Mouse (Mus musculus) bone marrow, adult 2 months (tissue): ENCODE data around the gene Art2b. TPM values are rescaled to one million over a fixed set of nuclear protein-coding genes. Genes with fewer than 3 reads are reported as not detected.

Experiments used
- H3K27ac ChIP-seq: fragments of 200-500 bp; 2 replicates; pipeline ENCODE4 v1.5.1; 2012; ENCODE audit warnings: low read depth, mild to moderate bottlenecking, control low read depth, inconsistent platforms, low read length; ENCODE audit not compliant: control insufficient read depth, poor library complexity, insufficient read depth
- H3K4me1 ChIP-seq: fragments of 200-500 bp; 2 replicates; pipeline ENCODE4 v1.6.1; 2011; ENCODE audit warnings: low read length; ENCODE audit not compliant: control insufficient read depth, insufficient read depth
- H3K4me3 ChIP-seq: fragments of 200-500 bp; replicated peaks from 2 replicates; pipeline ENCODE3; 2011; ENCODE audit warnings: mild to moderate bottlenecking, low read depth, low read length, control low read depth; ENCODE audit not compliant: control insufficient read depth
- CTCF ChIP-seq: fragments of 200-500 bp; IDR thresholded peaks from 2 replicates; pipeline ENCODE4 v1.5.1; 2011; ENCODE audit warnings: low read length, control low read depth; ENCODE audit not compliant: control insufficient read depth, insufficient read depth
- POLR2A ChIP-seq: fragments of 200-500 bp; IDR thresholded peaks from 2 replicates; pipeline ENCODE4 v1.6.1; 2011; ENCODE audit warnings: low read depth, mild to moderate bottlenecking, control low read depth, low read length, borderline replicate concordance; ENCODE audit not compliant: control insufficient read depth
- WGBS: fragments of 180-500 bp; shearing (Covaris S2); methylation state at CpG from one replicate; pipeline ENCODE4 v1.1.7; 2018; 5-methylcytosine and 5-hydroxymethylcytosine counted together
- polyA plus RNA-seq: library from polyadenylated mRNA; stranded (reverse); fragments of >200 nt; gene quantifications from 2 replicates; pipeline ENCODE4 v1.2.4, GENCODE M21; 2011; ENCODE audit warnings: low replicate concordance; ENCODE audit not compliant: missing spikeins, insufficient read depth, insufficient read length

Gene Art2b
- polyA plus RNA-seq, 1 experiment = not detected

- no peak overlapping the region for H3K27ac ChIP-seq
- TF ChIP-seq POLR2A (no peak), CTCF (no peak)
- no peaks in the 10 kb centered on the region; the same call in 1 of the 2 replicates for H3K4me1 ChIP-seq
- no peak overlapping the region for H3K4me3 ChIP-seq
- WGBS = 75% methylated on average over 5 of the region's 5 CpGs
These were observed 49.9 kb downstream of the Art2b start for GRCm38 (mm10) chr7:101535517-101535916.

DNA sequence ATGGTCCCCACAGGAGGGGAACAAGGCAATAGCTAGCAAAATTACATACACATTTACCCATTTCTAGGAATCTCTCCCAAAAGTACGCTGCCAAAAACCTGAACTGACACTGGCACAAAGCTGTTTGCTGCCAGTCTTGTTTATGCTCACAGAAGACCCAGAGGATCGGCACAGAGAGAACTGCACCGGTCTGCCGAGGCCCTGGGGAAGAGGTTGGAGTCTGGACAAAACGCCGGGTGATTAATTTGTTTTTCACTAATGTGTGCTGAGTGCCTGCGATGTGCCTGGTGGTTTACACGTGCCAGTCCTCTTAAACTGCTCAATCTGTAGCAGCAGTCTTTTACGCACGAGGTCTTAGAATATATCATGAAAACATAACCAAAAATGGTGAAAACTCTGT lies 50.3 kb downstream of the Art2b start:
- no peak overlapping the region for H3K27ac ChIP-seq
- WGBS = 83% methylated on average over 10 of the region's 10 CpGs
- no peaks in the 10 kb centered on the region; the same call in 1 of the 2 replicates for H3K4me1 ChIP-seq
- TF ChIP-seq POLR2A = no peak
- no peak for TF ChIP-seq CTCF
- no peak overlapping the region for H3K4me3 ChIP-seq

DNA sequence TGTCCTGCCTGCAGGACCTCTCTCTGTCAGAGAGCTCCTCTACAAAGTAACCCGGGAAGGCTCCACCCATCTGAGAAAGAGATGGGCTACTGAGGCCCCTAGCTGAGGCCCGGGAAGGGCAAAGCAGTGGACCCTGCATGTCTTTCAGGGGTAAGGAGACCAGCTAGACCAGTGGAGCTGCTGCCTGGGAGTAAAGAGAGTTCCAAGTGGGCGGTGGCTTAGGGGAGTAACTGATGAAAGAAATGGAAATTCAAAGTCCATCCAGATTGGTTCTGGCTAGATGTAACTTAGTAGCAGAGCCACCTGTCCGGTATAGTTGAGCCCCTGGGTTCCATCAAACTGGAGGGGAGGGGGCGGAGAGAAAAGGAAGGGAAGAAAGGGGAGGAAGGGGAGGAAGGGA lies 51.0 kb downstream of the Art2b start:
- Histone ChIP-seq H3K27ac (no peak overlapping the region), H3K4me3 (no peak overlapping the region), H3K4me1 (no peaks in the 10 kb centered on the region; the same call in 1 of the 2 replicates)
- WGBS = 58% methylated on average over 5 of the region's 5 CpGs
- no peak for TF ChIP-seq CTCF
- no peak for TF ChIP-seq POLR2A

Other genes starting within 250 kb of the Art2b start
- 86.0 and 162 TPM in 2 replicates for gene Arap1, start 237.5 kb downstream of the Art2b start, polyA plus RNA-seq
- gene Gm45837, start 174.7 kb downstream of the Art2b start, polyA plus RNA-seq = 5.7 and 43.8 TPM in 2 replicates
- 33.2 and 37.8 TPM in 2 replicates for gene Pde2a, start 163.9 kb downstream of the Art2b start, polyA plus RNA-seq
- 5.0 and 12.5 TPM in 2 replicates for gene Clpb, start 78.0 kb upstream of the Art2b start, polyA plus RNA-seq
- not detected in 2 replicates for gene Phox2a, start 232.7 kb upstream of the Art2b start, polyA plus RNA-seq